Mouse (Mus musculus) MEL (cell line): Measurements from ENCODE around the gene Sptbn1. TPM values are rescaled to one million over a fixed set of nuclear protein-coding genes. Genes with fewer than 3 reads are reported as not detected.
A peak's percentile ranks its signal among the peaks of the same experiment; 100 is the strongest.

Experiments used
- DNase-seq: peaks from one replicate; pipeline ENCODE4 v3.0.0; 2011; ENCODE audit warnings: low read depth, low spot score
- H3K27ac ChIP-seq: 2 replicates; pipeline ENCODE4 v1.5.1; 2012; ENCODE audit warnings: low read depth, mild to moderate bottlenecking, control low read depth, low read length, moderate library complexity; ENCODE audit not compliant: control insufficient read depth
- H3K27me3 ChIP-seq, 2 experiments: fragments of 150-350 bp in 1 of 2; sonication (generic) in 1 of 2; 2 replicates each; pipeline ENCODE4 v1.6.1; 2012; ENCODE audit warnings: low read length in 2 of 2, mild to moderate bottlenecking in 2 of 2, improper control_type of control experiment in 1 of 2, moderate library complexity in 1 of 2; ENCODE audit not compliant: insufficient read depth in 2 of 2, control insufficient read depth in 1 of 2
- H3K36me3 ChIP-seq, 2 experiments: 2 replicates each; pipeline ENCODE4 v1.6.1; 2012 to 2014; ENCODE audit warnings: low read length in 2 of 2, improper control_type of control experiment in 1 of 2, inconsistent platforms in 1 of 2, mild to moderate bottlenecking in 1 of 2; ENCODE audit not compliant: insufficient read depth in 2 of 2, control insufficient read depth in 1 of 2
- H3K4me1 ChIP-seq, 2 experiments: fragments of 150-350 bp in 1 of 2; sonication (generic) in 1 of 2; 2 replicates each; pipeline ENCODE4 v1.6.1; 2012; ENCODE audit warnings: low read length in 2 of 2, improper control_type of control experiment in 1 of 2, mild to moderate bottlenecking in 1 of 2; ENCODE audit not compliant: insufficient read depth in 2 of 2, control insufficient read depth in 1 of 2
- H3K4me3 ChIP-seq, 2 experiments: fragments of 150-350 bp in 1 of 2; sonication (generic) in 1 of 2; 2 replicates each; pipeline ENCODE4 v1.5.1; 2012; ENCODE audit warnings: low read depth in 2 of 2, low read length in 2 of 2, mild to moderate bottlenecking in 2 of 2, moderate library complexity in 2 of 2, control low read depth in 1 of 2, improper control_type of control experiment in 1 of 2; ENCODE audit not compliant: control insufficient read depth in 1 of 2, insufficient read depth in 1 of 2
- H3K79me2 ChIP-seq: 2 replicates; pipeline ENCODE4 v1.6.1; 2012; ENCODE audit warnings: mild to moderate bottlenecking, low read length, moderate library complexity; ENCODE audit not compliant: control insufficient read depth, poor library complexity, insufficient read depth
- H3K9ac ChIP-seq: 2 replicates; pipeline ENCODE4 v1.6.1; 2012; ENCODE audit warnings: low read depth, mild to moderate bottlenecking, control low read depth, low read length, moderate library complexity; ENCODE audit not compliant: control insufficient read depth, poor library complexity, severe bottlenecking
- H3K9me3 ChIP-seq: fragments of 150-350 bp; sonication (generic); replicated peaks from 2 replicates; pipeline ENCODE4 v1.6.1; 2012; ENCODE audit warnings: mild to moderate bottlenecking, low read length, improper control_type of control experiment, moderate library complexity; ENCODE audit not compliant: insufficient read depth
- ETS1 ChIP-seq: IDR thresholded peaks from 2 replicates; pipeline ENCODE4 v1.6.1; 2012; ENCODE audit warnings: low read depth, mild to moderate bottlenecking, inconsistent platforms, low read length, improper control_type of control experiment, moderate library complexity
- GABPA ChIP-seq: IDR thresholded peaks from 2 replicates; pipeline ENCODE4 v1.6.1; 2012; ENCODE audit warnings: low read depth, mild to moderate bottlenecking, inconsistent platforms, low read length, improper control_type of control experiment, moderate library complexity
- GATA1 ChIP-seq: IDR thresholded peaks from 2 replicates; pipeline ENCODE4 v1.6.1; 2011; ENCODE audit warnings: low read depth, low read length, improper control_type of control experiment
- HCFC1 ChIP-seq: IDR thresholded peaks from 2 replicates; pipeline ENCODE4 v1.6.1; 2012; ENCODE audit warnings: low read depth, mild to moderate bottlenecking, inconsistent platforms, low read length, improper control_type of control experiment, moderate library complexity
- MAFK ChIP-seq: IDR thresholded peaks from 2 replicates; pipeline ENCODE4 v1.6.1; 2011; ENCODE audit warnings: low read depth, mild to moderate bottlenecking, low read length, improper control_type of control experiment, borderline replicate concordance
- MXI1 ChIP-seq: IDR thresholded peaks from 2 replicates; pipeline ENCODE4 v1.6.1; 2011; ENCODE audit warnings: mild to moderate bottlenecking, low read depth, low read length, improper control_type of control experiment
- NELFE ChIP-seq: IDR thresholded peaks from 2 replicates; pipeline ENCODE4 v1.6.1; 2011; ENCODE audit warnings: low read depth, low read length, improper control_type of control experiment
- NRF1 ChIP-seq: IDR thresholded peaks from 2 replicates; pipeline ENCODE4 v1.6.1; 2014; ENCODE audit warnings: low read depth, mild to moderate bottlenecking, inconsistent platforms, low read length, improper control_type of control experiment, moderate library complexity; ENCODE audit not compliant: poor library complexity, insufficient read depth, severe bottlenecking
- POLR2A ChIP-seq, 2 experiments: IDR thresholded peaks; 2 replicates each; pipeline ENCODE4 v1.6.1; 2011 to 2012; ENCODE audit warnings: low read length in 2 of 2, mild to moderate bottlenecking in 2 of 2, control low read depth in 1 of 2, improper control_type of control experiment in 1 of 2, low read depth in 1 of 2, moderate library complexity in 1 of 2; ENCODE audit not compliant: control insufficient read depth in 1 of 2, insufficient read depth in 1 of 2, poor library complexity in 1 of 2
- SMC3 ChIP-seq: IDR thresholded peaks from 2 replicates; pipeline ENCODE4 v1.6.1; 2011; ENCODE audit warnings: low read depth, low read length, improper control_type of control experiment
- TCF12 ChIP-seq: IDR thresholded peaks from 2 replicates; pipeline ENCODE4 v1.6.1; 2014; ENCODE audit warnings: low read depth, mild to moderate bottlenecking, inconsistent platforms, low read length, improper control_type of control experiment, moderate library complexity
- ZNF384 ChIP-seq: IDR thresholded peaks from 2 replicates; pipeline ENCODE4 v1.6.1; 2012; ENCODE audit warnings: low read depth, mild to moderate bottlenecking, inconsistent platforms, low read length, improper control_type of control experiment
- polyA plus RNA-seq, 2 experiments: library from polyadenylated mRNA; stranded (reverse) in 1 of 2; unstranded in 1 of 2; fragments of >175 nt in 1 of 2; fragments of >200 nt in 1 of 2; gene quantifications; 2 replicates each; pipeline versions ENCODE4 v1.2.1 to v1.2.4; 2012; ENCODE audit warnings: low replicate concordance in 2 of 2, low read depth in 1 of 2; ENCODE audit not compliant: insufficient read length in 2 of 2, insufficient read depth in 1 of 2, missing spikeins in 1 of 2
- total RNA-seq: library from RNA; depleted of rRNA; stranded (reverse); fragments of 300-350 nt; gene quantifications from 2 replicates; pipeline ENCODE4 v1.2.3, GENCODE M21; 2012

The Sptbn1 gene
- total and polyA plus RNA-seq, 3 experiments, result 14.6 to 20.2 TPM; not detected in 1

DNA sequence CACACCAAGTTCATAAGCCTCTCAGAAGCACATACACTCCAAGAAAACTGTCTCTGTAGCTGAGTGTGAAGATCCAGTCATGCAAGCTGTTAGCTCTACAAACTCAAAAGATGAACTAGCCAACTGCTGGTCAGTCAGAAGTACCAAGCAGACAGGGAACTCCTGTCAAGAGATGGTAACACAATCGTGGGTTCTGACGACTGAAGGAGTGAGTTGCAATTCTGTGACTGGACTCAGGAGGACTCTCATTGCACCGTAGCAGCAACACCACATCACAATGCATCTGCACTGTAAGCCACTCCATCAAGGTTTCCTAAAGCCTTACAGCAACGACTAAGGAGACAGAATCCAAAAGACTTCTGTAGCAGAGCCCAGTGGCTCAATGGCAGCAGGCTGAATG is 104.9 kb downstream of the Sptbn1 start:
- no peaks in the 10 kb centered on the region for H3K9me3 ChIP-seq
- peaks cover 0 to 66% of the 10 kb centered on the region in 2 experiments; a peak in 2 of 4 replicates for H3K36me3 ChIP-seq

DNA sequence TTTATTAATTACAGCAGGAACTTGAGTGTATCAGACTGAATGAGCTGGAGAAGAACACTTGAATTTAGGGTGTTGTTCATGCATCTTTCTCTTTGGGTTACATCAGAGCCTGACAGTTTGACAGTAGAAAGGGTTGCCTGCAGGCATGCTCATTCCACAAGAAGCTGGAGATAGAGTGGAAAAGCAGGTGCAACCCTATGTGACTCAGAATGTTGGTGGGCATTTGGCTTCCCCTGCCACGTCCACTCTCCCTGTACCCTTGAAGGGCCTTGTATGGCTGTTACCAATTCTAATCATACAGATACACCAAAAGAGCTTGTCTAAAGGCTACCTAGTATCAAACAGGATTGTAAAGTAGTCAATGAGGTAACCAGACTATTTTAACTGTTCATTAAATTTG is 106.2 kb downstream of the Sptbn1 start:
- TF ChIP-seq SMC3 (no peak), MXI1 (no peak), MAFK (no peak)

More for the DNA sequence above, 104.9 kb downstream of the Sptbn1 start:
- DNase-seq, result no peak
- no peaks in the 10 kb centered on the region for H3K79me2 ChIP-seq
- H3K27ac ChIP-seq, result no peak overlapping the region
- H3K4me3 ChIP-seq, result no peak overlapping the region
- no peak overlapping the region for H3K9ac ChIP-seq
- peaks cover 45 to 49% of the 10 kb centered on the region in 2 experiments for H3K4me1 ChIP-seq
- TF ChIP-seq GABPA, result no peak
- no peak for TF ChIP-seq POLR2A (IDR thresholded peaks at IDR 0.05; ENCODE audit: control insufficient read depth in 1 of 2, insufficient read depth in 1 of 2, low read depth in 1 of 2, low read length in 2 of 2, poor library complexity in 1 of 2)
- TF ChIP-seq ZNF384, result no peak
- no peak for TF ChIP-seq HCFC1
- no peak for TF ChIP-seq NELFE
- no peak for TF ChIP-seq NRF1
- no peak for TF ChIP-seq GATA1
- TF ChIP-seq, all 39 proteins: peak for 0
- no peaks in the 10 kb centered on the region for H3K27me3 ChIP-seq

DNA sequence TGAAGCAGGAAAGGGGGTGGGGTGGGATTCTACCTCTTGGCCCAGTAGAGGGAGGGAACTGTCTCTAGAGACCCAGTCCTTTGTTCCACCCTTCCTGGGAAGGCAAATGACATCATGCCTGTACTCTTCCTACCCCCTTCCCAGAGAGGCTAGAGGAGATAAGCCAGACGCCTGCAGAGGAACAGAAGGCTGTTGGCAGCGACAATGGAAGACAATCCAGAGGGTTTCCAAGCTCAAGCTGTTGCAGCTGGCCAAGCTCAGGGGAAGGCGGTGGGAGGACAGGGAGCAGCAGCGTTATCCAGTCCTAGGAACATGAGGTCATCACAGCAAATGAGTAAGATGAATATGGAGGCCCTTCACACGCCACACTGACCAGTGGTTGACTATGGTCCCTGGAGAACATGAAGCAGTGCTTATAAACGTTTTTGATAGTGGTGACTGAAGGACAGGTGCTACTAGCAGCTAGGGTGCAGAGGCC is 106.8 kb downstream of the Sptbn1 start:
- peak; percentile 32 for DNase-seq
- peaks cover 0 to 61% of the 10 kb centered on the region in 2 experiments; a peak in 2 of 4 replicates for H3K36me3 ChIP-seq
- H3K27ac ChIP-seq, result peak overlapping the region; percentile 39
- H3K9me3 ChIP-seq, result no peaks in the 10 kb centered on the region
- H3K79me2 ChIP-seq, result no peaks in the 10 kb centered on the region
- H3K9ac ChIP-seq, result no peak overlapping the region
- no peaks in the 10 kb centered on the region for H3K27me3 ChIP-seq
- H3K4me1 ChIP-seq, result peaks cover 40 to 44% of the 10 kb centered on the region in 2 experiments
- no peak overlapping the region for H3K4me3 ChIP-seq
- TF ChIP-seq TCF12 (no peak), ETS1 (0 out of 2 replicates have a peak, but pooled peaks have one; percentile 19)
- TF ChIP-seq, all 39 proteins: peak for 1

More for the DNA sequence above, 106.2 kb downstream of the Sptbn1 start:
- Histone ChIP-seq H3K4me3 (no peak overlapping the region), H3K27ac (no peak overlapping the region), H3K36me3 (peaks cover 0 to 64% of the 10 kb centered on the region in 2 experiments; a peak in 2 of 4 replicates), H3K79me2 (no peaks in the 10 kb centered on the region), H3K9me3 (no peaks in the 10 kb centered on the region), H3K27me3 (no peaks in the 10 kb centered on the region), H3K9ac (no peak overlapping the region), H3K4me1 (peaks cover 44 to 48% of the 10 kb centered on the region in 2 experiments)
- DNase-seq, result no peak
